Mouse (Mus musculus) MN1 (cell line): Measurements from ENCODE around the gene Snap91.

Source experiments
- DNase-seq: peaks from one replicate; pipeline ENCODE4 v3.0.0-alpha.2; 2016; ENCODE audit warnings: low spot score

The Snap91 gene

GRCm38 (mm10) chr9:86814340-86814739, 66.1 kb downstream of the Snap91 start:
- DNase-seq = no peak

- DNase-seq = no peak
Observed at GRCm38 (mm10) chr9:86813327-86813726, 67.1 kb downstream of the Snap91 start.

DNA sequence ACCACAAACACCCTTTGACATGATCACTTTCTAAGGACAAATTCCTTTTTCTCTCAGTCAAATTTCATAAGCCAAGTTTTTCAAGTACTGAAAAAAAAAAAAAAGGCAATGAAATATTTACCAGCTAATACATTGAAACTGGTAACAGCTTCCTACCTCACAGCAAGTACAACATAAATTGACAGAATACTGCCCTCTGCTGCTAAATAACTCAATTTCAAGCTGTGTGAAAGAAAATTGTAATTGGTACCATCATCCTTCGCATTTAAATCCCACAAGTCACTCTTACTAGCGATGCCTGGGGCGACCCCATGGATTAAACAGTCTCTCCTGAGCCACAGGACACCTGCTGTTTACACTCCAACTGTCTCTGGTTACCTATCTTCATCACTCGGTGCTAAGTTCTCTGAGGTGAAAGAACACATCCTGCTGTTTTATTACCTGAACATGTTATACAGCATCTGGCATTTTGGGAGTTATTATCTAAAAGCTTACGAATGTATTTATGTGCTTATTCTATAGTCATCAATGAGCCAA, 69.7 kb downstream of the Snap91 start:
- no peak for DNase-seq

- no peak for DNase-seq
Observed at GRCm38 (mm10) chr9:86810213-86810612, 70.2 kb downstream of the Snap91 start.

GRCm38 (mm10) chr9:86800600-86801163, 79.8 kb downstream of the Snap91 start:
- peak; percentile 56 for DNase-seq

GRCm38 (mm10) chr9:86799099-86799498, 81.4 kb downstream of the Snap91 start:
- no peak for DNase-seq

DNA sequence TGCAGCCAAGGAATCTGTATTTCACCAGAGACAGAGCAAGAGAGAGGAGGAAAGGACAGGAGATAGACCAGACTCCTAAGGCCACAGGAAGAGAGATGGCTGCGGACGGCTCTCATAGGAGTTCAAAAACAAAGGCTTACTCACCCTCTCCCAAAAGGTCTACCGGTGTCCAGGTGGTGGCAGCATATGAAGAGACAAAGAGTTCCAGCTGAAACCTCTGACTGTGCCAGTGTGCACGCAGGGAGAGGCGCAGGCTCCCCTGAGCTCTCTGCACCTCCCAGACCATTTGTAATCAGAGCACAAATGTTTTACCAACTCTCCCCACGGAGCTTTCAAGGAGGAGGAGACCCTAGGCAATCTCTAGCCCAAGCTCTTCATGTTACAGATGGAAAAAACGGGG, 81.8 kb downstream of the Snap91 start:
- DNase-seq = no peak

DNA sequence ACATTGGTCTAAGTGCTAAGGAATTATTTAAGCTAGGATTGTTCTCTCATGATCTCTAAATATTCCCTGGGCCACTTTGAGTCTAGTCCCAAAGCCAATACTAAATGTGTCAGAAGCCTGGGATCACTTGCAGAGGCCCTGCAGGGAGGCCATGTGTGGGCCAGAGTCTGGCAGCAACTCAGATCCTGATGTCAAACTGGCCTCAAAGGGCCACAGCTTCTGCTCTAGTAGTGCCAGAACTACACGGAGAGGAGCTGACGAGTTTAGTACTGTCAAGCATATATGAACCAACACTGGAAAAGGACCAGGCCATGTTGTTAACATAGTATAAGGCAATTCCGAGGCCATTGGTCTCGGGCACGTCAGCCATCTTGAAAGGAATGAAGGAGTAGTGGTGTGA, 82.3 kb downstream of the Snap91 start:
- DNase-seq = no peak

- no peak for DNase-seq
Observed at GRCm38 (mm10) chr9:86797553-86797952, 82.9 kb downstream of the Snap91 start.

GRCm38 (mm10) chr9:86795236-86795635, 85.2 kb downstream of the Snap91 start:
- DNase-seq = no peak

DNA sequence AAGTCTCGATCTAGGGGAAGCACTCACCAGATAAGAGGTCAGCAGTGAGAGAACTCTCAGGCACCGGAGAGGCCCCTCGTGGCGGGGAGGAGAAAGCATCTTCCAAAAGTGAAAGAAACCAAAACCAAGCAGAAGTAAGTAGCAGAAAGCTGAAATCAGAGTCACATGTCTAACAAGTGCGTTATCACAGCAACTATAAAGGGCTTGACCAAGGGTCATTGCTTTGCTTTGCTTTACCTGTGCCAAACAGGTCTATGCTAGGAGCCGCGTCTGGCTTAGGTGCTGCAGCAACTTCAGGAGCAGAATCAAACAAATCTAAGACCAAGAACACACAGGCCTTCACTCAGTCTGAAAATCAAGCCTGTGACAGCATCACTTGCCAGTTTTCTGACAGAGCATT, 88.5 kb downstream of the Snap91 start:
- DNase-seq = no peak

DNA sequence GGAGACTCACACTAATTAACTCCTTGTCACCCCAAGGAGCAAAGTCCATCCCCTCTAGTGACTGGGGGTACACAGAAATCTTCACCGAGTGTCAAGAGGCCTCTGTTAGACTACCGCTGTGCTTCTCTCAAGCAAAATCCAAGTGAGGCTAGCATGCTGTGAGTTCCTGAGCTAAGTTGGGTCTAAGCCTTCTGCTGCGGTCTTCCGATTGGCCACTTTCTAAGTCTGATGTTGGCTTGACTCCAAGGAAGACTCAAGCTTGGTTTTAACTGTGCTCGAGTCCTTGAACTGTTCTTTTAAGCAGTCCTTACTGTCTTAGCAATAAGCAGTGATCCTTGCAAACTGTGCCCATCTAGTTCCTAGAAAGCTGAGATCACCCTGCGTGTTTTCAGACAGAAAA, 91.3 kb downstream of the Snap91 start:
- DNase-seq = no peak

GRCm38 (mm10) chr9:86782836-86783235, 97.6 kb downstream of the Snap91 start:
- DNase-seq = no peak

GRCm38 (mm10) chr9:86781426-86781825, 99.0 kb downstream of the Snap91 start:
- DNase-seq = no peak

GRCm38 (mm10) chr9:86778212-86778611, 102.2 kb downstream of the Snap91 start:
- no peak for DNase-seq

- peak; percentile 30 for DNase-seq
Observed at GRCm38 (mm10) chr9:86777309-86777708, 103.1 kb downstream of the Snap91 start.

DNA sequence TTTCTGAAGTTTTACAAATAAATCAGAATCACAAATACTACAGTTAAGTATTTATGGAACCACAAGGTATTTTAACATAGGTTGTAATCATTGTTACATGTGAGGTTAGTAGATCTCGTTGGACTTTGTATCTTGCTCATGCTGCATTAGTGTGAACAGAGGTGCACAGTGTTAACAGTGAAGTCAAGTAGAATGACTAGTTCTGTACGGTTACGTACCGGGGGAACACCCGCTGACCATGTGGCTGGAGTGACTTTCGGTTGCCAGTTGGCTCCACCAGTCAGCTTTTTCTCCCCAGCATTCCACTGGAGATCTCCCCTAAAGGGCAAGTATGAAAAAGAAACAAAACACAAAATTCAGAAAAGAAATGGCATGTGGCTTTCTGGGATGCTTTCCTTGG, 105.1 kb downstream of the Snap91 start:
- DNase-seq = no peak

DNA sequence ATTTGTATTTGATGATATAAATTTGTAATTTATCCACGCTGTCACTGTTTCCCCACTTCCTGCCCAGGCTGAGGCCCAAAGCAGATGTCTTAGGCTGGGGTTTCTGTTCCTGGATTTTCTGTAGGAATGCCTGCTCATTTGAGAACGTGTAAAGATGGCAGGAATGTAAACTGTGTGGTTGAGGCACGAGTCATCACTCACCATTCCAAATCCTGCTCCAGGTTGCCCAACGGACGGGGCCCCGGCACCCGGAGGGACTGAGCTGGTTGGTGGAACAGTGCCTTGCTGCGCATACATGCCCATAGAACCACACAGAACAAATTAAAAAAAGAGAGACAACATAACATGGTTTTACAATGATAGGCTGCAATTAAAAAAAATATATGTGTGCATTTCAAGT, 106.5 kb downstream of the Snap91 start:
- DNase-seq = no peak

- DNase-seq = no peak
Observed at GRCm38 (mm10) chr9:86772897-86773296, 107.6 kb downstream of the Snap91 start.

DNA sequence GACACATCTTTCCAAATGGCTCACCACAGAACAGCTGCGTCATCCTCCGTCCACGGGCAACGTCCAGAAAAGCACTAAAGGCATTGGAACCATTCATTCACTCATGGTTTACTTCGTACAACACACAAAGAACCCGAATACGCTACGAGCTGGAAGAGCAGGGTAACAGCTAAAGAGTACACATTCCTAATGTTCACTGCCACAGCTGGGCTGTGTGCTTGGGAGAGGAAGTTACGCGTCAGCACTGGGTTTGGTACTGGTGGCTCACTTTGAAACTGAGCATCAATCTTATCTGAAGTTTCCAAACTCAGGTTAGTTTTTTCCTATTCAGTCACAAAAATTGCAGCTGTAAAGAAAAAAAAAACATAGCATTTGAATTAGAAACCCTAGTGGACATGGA, 113.5 kb downstream of the Snap91 start:
- DNase-seq = no peak

- no peak for DNase-seq
Observed at GRCm38 (mm10) chr9:86764002-86764401, 116.5 kb downstream of the Snap91 start.

- no peak for DNase-seq
Observed at GRCm38 (mm10) chr9:86762477-86763376, 117.7 kb downstream of the Snap91 start.

DNA sequence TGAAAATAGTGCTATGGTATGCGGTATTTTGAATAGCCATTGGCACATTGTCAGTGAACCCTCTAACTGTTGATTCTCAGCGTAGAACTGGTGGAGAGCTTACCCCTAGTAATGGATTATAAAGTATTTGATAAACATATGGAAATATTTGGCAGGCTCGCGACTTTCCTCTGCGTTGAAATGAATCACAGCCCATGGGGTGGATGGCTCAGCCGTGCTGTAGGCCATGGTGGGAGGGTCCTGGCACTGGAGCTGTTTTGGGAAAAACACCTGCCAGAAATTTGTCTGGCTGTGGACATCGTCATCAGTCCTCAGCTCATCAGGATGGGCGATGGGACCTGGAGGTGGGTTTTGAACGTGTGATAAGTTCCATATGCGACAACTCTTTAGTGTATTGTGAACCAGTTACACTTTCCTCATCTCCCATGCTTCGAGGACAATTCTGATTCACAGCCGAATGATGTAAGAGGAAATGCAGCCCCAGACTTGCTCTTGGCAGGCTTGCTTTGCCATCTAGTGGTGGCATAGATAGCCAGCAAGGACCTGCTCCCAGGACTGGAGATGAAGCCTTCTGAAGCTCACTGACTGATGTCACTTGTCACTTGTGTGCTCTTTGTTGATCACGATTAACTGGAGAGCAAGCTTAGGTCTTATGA, 134.4 kb downstream of the Snap91 start:
- DNase-seq = peak; percentile 87
